Mouse (Mus musculus) heart, postnatal 25 days (tissue): ENCODE results near the gene Nfe2l1. TPM values are rescaled to one million over a fixed set of nuclear protein-coding genes. Genes with fewer than 3 reads are reported as not detected.
"Not testable (repeated sequence)": the region's sequence is repeated elsewhere in the genome, so short reads cannot be mapped to it uniquely, and the experiment has no call there.

Experiments
- DNase-seq: peaks from one replicate; pipeline ENCODE4 v3.0.0; 2022; ENCODE audit warnings: low spot score
- intact Hi-C: fragments of 180-260 bp; cut with DNase I; formaldehyde crosslinking; loops from one replicate; pipeline ENCODE4 v1.15.1; 2025
- total RNA-seq, 2 experiments: library from RNA; stranded (reverse); gene quantifications; 2 replicates each; pipeline ENCODE4 v1.2.3; 2021

Gene Nfe2l1
- total RNA-seq, 2 experiments from 2014 or later = 346 to 370 TPM

DNA sequence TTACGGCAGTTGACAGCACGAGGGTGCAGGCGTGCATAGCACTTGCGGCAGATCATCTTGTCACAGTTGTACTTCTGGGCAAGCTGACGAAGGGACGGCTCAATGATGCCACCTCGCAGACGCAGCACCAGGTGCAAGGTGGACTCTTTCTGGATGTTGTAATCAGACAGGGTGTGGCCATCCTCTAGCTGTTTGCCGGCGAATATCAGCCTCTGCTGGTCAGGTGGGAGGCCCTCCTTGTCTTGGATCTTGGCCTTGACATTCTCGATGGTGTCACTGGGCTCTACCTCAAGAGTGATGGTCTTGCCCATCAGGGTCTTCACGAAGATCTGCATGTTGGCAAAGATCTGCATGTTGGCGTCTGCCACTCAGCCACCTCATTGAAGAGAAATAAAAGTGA lies 34.3 kb downstream of the Nfe2l1 start:
- no peak for DNase-seq
- intact Hi-C loops = no loop called here

DNA sequence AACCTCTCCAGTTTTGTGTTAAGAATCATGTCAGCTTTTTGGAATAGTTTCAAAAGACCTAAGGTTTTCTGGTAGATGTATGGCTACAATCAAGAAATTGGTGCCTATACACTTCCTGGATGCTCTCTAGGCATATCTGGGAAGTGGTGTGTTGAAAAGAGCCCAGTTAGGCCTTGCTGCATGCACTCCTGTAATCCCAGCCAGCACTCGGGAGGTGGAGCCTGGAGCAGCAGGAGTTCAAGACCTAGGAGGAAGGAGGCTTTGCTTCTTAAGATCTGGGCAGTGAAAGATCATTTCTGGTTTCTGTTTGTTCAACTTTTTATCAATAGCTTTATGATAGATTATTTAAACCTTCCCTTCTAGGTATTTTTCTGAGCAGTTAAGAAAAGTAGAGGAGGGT lies 39.1 kb downstream of the Nfe2l1 start:
- intact Hi-C loops = loop anchor here (2.0 kb wide), 1 partner anchor 14 kb away; the partner anchor contains the start of gene Snx11
- DNase-seq = no peak

GRCm38 (mm10) chr11:96789990-96790389 lies 39.8 kb downstream of the Nfe2l1 start:
- DNase-seq = no peak
- intact Hi-C loops = loop anchor here (2.0 to 5.0 kb wide), 2 partner anchors 13 to 37 kb away; partner anchors contain the start of genes Nfe2l1 and Snx11

DNA sequence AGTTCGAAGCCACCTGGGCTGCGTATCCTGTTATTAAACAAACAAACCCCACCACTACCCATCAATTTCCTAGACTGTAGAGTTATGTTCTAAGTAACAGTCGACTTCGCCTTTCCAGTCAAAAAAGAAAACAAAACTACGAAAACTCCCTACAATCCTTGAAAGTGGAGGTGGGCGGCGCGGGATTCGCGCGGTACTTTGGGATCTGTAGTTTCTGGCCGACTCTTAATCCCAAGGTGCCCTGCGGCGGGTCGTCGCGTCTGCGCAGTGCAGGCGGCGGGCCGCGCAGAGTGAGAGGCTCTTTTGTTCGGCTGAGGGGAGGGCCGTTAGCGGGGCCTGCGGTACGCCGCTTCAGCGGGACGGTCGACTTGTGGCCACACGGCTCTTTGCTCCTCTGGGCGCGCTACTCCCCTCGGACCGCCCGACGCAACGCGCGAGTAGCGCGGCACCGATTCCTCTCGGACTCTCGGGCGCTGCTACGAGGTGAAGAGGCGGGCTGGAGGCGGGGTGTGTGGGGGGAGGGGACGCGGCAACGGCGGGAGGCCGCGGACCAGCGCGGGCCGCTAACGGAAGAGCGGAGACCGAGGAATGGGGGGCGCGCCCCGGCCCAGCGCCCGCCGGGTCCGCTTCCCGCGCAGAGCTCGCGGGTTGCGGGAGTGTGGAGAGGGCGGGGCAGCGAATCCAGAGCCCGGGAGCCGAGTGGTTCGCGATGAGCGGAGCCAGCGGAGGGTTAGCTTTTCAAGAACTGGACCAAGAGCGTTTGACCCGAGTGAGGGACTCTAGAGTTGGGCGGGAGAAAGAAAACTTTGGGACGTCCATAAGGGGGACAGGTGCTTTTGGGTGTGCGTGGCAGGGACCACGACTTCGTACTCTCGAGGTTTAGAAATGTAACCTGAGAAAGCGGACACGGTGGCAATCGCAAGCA lies 40.6 kb downstream of the Nfe2l1 start, which contains the start of gene Cbx1:
Cbx1 (plus strand) TSS at position 257 of the 925 bp plus-strand sequence.
- intact Hi-C loops = loop anchor here (5.0 kb wide), 1 partner anchor 38 kb away; the partner anchor contains the start of gene Nfe2l1

GRCm38 (mm10) chr11:96786731-96787450 lies 42.9 kb downstream of the Nfe2l1 start:
- intact Hi-C loops = loop anchor here (5.0 kb wide), 1 partner anchor 40 kb away; the partner anchor contains the start of gene Nfe2l1
- no peak for DNase-seq

More for the DNA sequence above, 40.6 kb downstream of the Nfe2l1 start, which contains the start of gene Cbx1:
- peak; percentile 87 for DNase-seq

- intact Hi-C loops = loop anchor here (5.0 kb wide), 2 partner anchors 42 to 77 kb away; partner anchors contain the start of gene Nfe2l1
- not testable (repeated sequence) for DNase-seq
Measured at GRCm38 (mm10) chr11:96784847-96785246, 44.9 kb downstream of the Nfe2l1 start.

GRCm38 (mm10) chr11:96781425-96781824 lies 48.3 kb downstream of the Nfe2l1 start:
- intact Hi-C loops = loop anchor here (5.0 kb wide), 1 partner anchor 81 kb away; no protein-coding TSS in a partner anchor
- DNase-seq = no peak

- intact Hi-C loops = loop anchor here (5.0 kb wide), 1 partner anchor 82 kb away; no protein-coding TSS in a partner anchor
Measured at GRCm38 (mm10) chr11:96780306-96780705, 49.5 kb downstream of the Nfe2l1 start.

DNA sequence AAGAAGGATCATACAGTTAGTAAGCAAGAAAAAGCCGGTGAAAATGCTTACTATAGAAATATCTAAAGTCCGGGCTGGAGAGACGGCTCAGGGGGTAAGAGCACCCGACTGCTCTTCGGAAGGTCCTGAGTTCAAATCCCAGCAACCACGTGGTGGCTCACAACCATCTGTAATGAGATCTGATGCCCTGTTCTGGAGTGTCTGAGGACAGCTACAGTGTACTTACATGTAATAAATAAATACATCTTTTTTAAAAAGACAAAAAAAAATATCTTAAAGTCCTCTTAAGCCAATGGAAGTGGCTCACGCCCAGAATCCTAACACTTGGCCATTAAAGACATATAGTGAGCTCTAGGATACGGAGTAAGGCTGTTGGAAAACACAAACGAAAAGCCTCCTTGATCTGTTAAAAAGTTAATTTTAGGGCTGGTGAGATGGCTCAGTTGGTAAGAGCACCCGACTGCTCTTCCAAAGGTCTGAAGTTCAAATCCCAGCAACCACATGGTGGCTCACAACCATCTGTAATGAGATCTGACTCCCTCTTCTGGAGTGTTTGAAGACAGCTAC lies 51.6 kb downstream of the Nfe2l1 start:
- intact Hi-C loops, DNase-seq: not testable (repeated sequence)

More at GRCm38 (mm10) chr11:96780306-96780705, 49.5 kb downstream of the Nfe2l1 start:
- no peak for DNase-seq

DNA sequence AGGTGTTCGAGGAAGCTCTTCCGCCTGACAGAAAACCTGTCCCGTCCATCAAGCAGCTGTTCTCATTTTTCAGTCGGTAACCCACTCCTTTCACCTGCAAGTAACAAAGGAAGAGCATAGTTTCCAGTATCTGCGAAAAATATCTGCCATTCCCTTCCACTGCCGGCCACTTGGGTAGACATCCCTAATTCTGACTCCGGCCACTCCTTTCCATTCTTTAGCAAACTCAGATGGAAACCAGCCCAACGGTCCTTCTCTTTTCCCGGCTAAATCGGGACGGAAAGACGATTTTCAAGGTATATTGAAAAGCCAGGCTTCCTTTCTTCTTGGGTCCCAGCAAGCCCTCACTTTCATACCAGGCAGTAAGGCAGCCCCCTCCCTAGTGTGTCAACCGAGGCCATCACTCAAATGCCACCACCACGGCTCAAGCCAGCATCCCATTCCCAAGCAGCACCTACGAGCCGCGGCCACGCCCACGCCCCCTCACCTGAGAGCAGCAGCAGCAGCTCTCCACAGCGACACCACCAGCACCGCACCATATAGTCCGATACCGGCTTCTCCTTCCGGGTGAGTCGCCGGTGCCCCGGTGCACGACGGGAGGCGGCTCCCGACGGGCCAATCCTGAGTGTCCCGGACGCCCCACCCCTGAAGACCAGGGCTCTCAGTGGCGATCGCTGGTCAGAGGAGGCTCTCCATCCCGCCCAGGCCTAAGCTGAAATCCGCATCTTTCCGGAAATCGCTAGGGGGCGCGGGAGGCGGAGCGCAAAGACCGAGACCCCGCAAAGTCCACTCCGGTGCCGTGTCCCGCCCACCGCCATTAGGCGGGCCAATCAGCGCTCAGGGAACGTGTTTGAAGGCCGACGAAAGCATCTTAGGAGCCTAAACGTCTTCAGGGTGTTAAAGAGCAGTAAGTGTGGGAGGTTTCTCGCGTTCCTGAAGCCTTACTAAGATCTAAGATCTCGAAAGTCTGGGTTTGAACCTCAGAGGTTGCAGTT lies 52.5 kb downstream of the Nfe2l1 start, which contains the start of gene Snx11:
Snx11 (minus strand) TSS at position 592 of the 995 bp plus-strand sequence.
- intact Hi-C loops = loop anchor here (2.0 kb wide), 2 partner anchors 14 to 16 kb away; no protein-coding TSS in a partner anchor

GRCm38 (mm10) chr11:96776068-96776467 lies 53.7 kb downstream of the Nfe2l1 start:
- intact Hi-C loops = loop anchor here (2.0 kb wide), 2 partner anchors 15 kb away; no protein-coding TSS in a partner anchor
- DNase-seq = no peak

More for the DNA sequence above, 52.5 kb downstream of the Nfe2l1 start, which contains the start of gene Snx11:
- peak; percentile 100 for DNase-seq

GRCm38 (mm10) chr11:96775665-96776064 lies 54.1 kb downstream of the Nfe2l1 start:
- intact Hi-C loops = loop anchor here (2.0 kb wide), 2 partner anchors 15 kb away; no protein-coding TSS in a partner anchor
- DNase-seq = no peak

DNA sequence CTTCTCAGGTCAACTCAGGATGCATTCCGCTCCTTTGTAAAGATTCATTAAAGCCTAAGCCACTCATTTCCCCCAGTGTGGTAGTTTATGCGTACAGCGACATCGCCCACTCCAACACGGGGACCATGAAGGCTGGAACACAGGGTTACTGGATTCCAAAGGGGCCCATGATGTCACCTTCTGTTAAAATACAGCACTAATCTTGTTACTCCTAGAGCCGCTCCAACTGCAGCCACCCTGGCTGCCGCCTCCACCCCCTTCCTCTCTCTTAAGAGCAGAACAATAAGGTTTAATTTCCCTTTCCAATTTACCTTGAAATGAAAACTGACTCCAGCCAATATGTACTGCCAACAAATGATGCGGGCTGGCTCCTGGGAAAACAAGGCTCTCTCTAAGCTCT lies 54.7 kb downstream of the Nfe2l1 start:
- no peak for DNase-seq
- intact Hi-C loops = no loop called here

DNA sequence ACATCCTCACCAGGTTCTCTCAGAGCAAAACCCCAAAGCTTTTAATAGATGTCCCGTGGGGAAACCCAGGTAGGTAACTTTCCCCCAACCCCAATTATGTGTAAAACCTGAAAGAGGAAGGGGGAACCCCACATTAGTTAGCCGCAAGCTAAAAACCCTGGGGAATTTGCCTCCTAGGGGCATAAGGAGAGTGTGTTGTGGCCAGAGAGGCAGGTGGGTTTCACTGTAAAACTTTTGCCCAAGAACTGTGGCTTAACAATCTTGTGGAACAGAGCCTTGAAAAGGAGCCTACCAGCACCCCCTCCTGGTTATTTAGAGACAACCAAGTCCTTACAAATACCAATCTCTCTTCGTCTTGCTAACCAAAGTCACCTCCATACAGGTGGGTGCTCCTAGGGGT lies 55.2 kb downstream of the Nfe2l1 start:
- intact Hi-C loops = no loop called here
- DNase-seq = no peak

GRCm38 (mm10) chr11:96772413-96772812 lies 57.4 kb downstream of the Nfe2l1 start:
- no peak for DNase-seq
- intact Hi-C loops = no loop called here

GRCm38 (mm10) chr11:96771274-96771975 lies 58.3 kb downstream of the Nfe2l1 start:
- intact Hi-C loops = no loop called here
- DNase-seq = no peak

DNA sequence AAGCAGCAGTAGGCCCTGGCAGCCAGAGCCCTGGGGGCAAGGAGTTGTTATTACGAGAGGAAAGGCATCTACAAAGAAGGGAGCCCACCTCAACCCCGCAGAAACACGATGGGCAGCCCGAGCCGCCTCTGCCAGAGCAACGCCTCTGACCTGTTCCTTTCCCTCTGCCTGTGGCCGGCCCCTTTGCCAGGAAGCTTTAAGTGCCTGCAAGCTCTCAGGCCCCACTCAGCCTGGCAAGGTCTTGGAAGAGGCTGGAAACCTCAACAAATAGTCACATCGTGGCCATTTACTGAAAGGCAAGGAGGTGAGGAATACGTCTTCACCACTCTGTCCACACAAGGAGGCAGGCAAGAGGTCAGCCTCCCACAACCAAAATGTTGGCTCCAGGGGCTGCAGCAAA lies 61.5 kb downstream of the Nfe2l1 start:
- intact Hi-C loops = no loop called here
- no peak for DNase-seq
